Mouse (Mus musculus) heart, postnatal 36 days (tissue): ENCODE measurements around the gene Neurog1. TPM values are rescaled to one million over a fixed set of nuclear protein-coding genes. Genes with fewer than 3 reads are reported as not detected.

Experiments
- DNase-seq, 2 experiments: peaks; one replicate each; pipeline ENCODE4 v3.0.0; 2021 to 2022
- intact Hi-C: fragments of 180-260 bp; cut with DNase I; formaldehyde crosslinking; loops from one replicate; pipeline ENCODE4 v1.15.1; 2025
- total RNA-seq, 2 experiments: library from RNA; stranded (reverse); gene quantifications; 2 replicates each; pipeline ENCODE4 v1.2.3; 2021

Gene Neurog1
- not detected for total RNA-seq

DNA sequence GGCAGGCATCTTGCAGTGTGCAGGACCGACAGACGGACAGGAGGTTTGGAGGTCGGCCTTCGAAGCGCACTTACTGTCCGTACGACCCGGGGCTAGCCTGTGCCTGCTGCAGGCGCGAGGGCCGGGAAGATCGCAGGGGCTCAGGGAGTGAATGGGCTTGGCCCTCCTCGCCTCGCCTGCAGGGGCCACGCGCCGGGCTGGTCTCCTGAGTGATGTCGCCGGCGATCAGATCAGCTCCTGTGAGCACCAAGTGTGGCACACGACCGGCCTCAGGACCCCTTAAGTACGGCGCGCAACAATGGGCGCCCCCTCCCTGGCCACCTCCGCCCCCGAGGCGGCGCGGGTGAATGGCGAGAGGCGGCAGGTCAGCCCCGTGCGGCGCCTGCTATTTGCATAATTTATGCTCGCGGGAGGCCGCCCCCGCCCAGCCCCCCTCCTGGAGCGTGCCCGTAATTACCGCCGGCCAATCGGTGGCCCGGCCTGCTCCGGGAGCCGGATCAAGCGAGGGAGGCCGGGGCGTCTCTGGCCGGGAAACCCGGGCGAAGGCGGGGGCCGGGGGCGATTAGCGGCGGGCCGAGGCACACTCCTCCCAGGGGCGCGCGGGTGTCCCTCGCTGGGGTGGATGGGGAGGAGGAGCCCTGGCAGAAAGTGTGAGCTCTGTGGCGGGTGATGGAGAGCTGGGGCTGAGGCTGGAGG, at the start of gene Neurog1:
Gene Neurog1 (minus strand): TSS at position 240 of the 696 bp plus-strand sequence.
- no peak for DNase-seq
- intact Hi-C loops = no loop called here

DNA sequence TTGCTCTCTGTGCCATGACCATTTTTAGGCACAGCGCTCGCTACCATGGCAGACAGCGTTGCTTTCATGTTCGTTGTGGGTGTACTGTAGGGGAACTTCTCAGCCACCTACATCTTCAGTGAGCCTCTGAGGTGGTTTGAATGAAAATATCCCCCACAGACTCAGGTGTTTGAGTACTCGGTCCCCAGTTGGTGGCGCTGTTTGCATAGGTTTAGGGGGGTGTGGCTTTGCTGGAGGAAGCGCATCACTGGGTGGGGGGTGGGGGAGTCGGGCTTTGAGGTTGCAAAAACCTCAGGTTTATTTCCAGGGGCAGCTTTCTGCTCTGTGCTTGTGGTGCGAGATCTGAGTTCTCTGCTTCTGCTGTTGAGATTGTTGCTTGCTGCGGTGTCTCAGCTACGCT, 47.4 kb upstream of the Neurog1 start:
- DNase-seq = no peak
- intact Hi-C loops = no loop called here

DNA sequence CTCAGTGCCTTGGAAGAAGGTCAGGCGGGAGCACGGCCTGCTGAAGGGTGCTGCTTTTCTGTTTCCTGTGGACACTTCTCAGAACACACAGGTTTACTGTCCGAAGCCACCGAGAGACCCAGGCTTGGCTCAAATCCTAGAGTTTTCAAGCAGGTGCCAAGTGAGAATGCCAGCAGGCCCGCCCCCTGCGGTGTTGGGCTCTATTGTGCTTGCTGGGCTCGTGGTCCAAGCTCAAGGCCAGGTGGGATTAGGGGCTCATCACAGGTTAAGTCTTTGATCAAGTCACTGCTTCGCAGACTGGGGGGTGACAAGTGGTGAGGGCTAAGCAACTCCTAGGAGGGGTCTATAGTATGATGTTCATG, 44.7 kb upstream of the Neurog1 start:
- DNase-seq = no peak
- intact Hi-C loops = no loop called here

DNA sequence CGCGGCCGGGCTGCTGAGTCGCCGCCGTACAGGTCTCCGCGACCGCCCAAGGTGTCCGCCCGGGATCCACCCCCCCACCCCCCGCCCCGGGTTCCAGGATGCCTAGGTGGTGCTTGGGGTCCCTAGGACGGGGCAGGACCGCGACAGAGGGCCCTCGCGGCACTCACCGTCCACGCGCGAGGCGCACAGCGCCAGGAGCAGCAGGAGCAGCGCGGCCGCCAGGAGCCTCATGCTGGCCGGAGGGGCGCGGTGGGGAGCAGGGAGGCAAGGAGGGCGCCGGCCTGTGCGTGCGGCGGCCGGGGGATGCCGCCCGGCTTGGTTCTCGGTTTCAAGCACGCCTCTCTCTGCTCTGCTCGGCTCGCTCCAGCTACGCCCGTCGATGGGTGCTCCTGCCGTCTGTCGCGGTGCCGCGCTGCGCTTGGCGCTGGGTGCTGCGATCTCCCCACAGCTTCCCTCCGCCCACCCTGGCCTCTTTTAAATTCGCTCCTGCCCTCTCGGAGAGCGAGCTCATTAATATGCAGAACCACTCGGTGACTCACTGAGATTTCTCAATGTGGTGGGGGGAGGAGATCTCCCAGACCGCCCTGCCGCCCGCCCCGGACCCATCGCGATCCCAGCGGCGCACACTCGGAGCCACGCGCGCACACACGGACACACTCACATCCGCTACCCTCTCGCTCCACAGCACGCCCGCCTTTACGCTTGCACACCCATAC, 44.1 kb upstream of the Neurog1 start, which contains the start of gene Cxcl14:
Gene Cxcl14 (minus strand): TSS at position 609 of the 716 bp plus-strand sequence.
- DNase-seq = peak; percentile 5 to 13
- intact Hi-C loops = no loop called here

DNA sequence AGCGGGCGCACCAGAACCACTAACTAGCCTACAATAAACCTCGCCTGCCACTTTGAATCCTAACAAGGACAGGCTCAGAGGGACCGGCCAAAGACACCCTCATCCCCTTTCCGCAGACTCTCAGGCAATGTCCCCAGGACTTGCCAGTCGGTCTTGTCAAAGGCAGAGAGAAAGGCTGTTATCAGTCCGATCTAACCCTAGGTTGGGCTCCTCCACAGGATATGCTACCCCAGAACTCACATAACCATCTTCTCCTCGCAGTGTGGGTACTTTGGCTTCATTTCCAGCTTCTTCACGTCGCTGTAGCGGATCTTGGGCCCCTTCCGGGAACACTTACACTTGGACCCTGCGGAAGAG, 43.6 kb upstream of the Neurog1 start:
- intact Hi-C loops = no loop called here
- no peak for DNase-seq

DNA sequence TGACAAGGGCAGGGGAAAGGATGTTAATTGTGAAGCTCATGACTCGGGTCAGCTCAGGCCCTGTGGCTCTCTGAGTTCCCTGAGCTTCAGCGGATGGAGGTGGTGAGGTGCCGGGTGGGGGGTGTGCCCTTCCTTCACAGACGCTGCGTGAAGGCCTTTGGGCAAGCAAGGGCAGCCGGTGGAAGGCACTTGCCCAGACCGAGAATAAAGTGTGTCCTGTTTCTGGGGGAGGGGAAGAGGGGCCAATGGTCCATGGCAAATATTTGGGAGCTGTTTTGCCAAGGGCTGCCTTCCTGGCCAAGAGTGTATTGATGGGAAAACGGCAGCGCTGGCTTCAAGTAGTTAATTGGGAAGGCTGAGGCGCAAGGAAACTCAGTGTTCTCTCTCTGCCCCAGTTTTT, 42.9 kb upstream of the Neurog1 start:
- DNase-seq = no peak
- intact Hi-C loops = no loop called here

DNA sequence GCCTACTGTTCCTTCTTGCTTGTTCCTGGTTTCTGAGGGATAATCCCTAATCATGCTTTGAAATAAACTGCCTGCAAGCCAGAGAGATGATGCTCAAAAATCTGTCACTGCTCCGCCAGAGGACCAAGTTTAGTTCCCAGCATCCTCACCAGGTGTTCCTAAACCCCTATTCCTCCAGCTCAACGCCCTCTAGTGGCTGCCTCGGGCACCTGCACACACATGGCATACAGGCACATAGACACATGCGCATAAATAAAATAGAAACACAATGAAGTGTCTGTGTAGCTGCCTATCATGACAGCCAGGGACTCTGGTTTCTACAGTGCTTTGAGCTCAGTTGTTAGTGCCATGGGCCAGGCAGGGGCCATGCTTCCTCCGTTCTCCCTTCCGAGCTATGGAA, 38.0 kb upstream of the Neurog1 start:
- intact Hi-C loops = no loop called here
- DNase-seq = no peak

DNA sequence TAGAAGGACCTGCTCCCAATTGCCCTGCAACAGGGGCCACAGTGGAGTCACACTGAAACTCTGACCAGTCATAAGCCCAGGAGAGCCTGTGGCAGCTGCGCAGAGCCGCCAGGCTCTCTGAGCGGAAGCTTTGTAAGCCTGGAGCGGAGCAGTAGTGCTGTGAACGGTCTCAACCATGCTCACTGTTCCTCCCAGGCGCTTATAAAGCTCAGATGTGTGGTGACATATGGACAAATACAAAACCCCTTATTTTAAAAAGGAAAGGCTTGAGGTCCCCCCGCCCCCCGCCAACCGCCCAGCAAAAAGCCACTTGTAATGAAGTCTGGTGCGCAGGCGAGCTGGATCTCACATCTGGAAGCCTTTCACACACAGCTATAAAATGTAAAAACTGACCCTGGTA, 37.3 kb upstream of the Neurog1 start:
- intact Hi-C loops = no loop called here
- no peak for DNase-seq

DNA sequence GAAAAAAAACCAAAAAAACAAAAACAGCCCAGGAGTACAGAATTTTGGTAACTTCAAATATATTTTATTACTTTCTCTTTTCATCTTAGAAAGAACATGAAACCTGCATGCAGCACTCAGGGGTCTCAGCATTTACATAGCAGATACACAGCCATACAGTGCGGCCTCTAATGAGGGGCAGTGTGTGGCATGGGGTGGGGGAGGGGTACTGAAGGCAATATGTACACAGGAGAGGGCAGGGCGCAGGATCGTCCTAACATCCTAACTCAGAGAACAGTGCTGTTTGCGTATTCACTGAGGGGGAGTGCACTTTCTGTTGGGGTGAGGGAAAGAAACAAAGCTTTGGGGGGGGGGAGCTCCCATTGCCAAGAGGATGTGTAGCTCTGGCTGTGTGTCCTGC, 36.6 kb upstream of the Neurog1 start:
- intact Hi-C loops = no loop called here
- no peak for DNase-seq

DNA sequence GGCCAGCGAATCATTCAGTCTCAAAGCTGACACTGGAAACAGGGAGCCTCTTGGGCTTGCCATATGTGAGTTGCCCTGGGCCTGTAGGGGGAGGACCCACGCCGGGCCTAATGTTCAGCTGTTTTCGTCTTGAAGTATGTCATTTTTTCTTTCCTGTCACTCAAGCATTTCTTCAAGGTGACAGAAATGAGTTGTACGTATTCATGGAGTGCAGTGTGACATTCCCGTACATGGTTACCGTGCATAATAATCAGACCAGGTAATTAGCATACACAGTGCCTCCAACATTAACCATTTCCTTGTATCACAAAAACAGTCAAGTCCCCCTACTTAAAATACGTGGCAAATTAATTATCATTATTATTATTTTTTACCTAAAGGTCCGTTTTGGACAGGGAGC, 35.1 kb upstream of the Neurog1 start:
- DNase-seq = no peak
- intact Hi-C loops = no loop called here

DNA sequence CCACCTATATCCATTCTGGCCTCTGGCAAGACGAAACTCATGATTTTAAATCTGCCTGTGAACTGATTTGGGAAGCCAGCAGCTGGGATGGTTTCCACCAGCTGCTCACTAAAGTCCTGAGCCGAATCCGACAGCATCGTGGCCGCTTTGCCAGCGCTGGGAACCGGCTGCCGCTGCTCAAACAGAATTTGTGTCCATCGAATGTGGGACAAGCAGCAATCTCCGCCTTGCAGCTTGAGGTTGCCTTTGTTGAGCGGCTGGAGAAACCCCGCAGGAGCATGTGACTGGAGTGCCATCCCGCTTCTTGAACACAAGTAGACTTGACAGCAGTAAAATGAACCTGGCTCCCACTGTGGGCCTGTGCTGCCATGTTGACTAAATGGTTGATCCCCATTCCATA, 31.4 kb upstream of the Neurog1 start:
- DNase-seq = no peak
- intact Hi-C loops = no loop called here

DNA sequence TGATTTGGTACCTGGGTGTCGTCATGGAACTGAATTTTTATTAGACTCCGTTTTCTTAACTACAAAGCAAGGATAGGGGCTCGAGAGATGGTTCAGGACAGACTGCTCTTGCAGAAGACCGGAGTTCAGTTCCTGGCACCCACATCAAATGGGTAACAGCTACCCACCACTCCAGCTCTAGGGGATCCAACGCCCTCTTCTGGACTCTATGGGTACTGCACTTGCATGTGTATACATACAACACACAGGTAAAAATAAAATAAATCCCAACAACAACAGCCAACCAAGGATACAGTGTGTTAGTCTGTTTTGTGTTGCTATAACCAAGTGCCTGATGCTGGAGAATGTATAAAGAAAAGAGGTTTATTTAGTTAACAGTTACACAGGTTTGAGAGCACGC, 28.4 kb upstream of the Neurog1 start:
- intact Hi-C loops = no loop called here
- DNase-seq = no peak

DNA sequence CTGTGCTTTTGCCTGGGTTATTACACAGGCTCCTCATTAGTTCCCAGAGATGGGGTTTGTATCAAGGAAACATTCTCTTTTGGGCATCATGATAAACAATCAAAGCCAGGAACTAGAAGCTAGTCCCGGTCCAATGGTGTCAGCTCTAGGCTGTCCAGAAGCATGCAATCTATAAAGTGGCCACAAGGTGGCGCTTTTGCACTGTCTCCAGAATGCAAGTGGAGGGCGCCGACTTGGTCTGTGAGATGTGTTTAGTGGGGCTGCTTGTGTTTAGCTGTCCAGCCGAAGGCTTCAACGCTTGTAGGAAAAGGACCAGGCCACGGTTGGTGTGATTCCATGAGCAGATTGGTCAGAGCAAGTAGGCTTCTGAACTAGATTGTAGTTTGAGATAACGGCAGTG, 27.5 kb upstream of the Neurog1 start:
- intact Hi-C loops = loop anchor here (1.0 kb wide), 1 partner anchor 143 kb away; no protein-coding TSS in a partner anchor
- peak; percentile 73 to 80 for DNase-seq

DNA sequence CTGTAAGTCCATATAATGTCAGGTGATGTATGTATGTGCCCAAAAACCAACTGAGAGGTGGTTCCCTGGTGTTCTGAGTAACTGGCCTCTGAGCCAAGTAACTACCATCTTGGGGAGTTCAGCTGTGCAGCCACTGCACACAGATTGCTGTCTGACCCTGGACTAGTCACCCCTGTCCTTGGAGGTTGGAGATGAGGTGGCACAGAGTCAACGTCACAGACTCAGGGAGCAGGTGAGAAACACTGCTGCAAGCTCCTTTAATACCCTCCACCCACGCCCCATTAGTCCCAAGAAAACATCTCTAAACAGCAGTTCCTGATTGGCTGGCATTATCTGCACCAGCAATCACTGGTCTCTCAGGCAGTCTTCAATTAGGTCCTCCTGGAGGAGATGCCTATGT, 23.2 kb upstream of the Neurog1 start:
- intact Hi-C loops = no loop called here
- DNase-seq = no peak

DNA sequence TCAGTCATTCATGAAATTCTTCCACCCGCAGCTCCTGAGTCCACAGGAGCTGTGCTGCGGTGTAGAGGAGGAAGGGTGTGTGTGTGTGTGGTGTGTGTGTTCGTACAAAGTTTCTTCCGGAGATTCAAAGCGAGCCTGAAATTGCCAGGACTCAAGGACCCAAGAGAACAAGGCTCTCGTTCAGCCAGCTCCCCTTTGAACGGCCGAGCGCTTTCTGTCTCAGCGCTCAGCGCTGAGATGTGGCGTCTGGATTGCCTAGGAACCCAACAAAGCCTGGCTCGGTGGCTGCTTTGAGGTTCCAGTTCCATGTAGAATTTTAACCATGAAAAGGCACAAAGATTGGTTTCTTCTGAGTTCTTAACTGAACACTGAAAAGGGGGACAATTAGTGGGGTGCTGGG, 18.2 kb upstream of the Neurog1 start:
- intact Hi-C loops = no loop called here
- DNase-seq = no peak

DNA sequence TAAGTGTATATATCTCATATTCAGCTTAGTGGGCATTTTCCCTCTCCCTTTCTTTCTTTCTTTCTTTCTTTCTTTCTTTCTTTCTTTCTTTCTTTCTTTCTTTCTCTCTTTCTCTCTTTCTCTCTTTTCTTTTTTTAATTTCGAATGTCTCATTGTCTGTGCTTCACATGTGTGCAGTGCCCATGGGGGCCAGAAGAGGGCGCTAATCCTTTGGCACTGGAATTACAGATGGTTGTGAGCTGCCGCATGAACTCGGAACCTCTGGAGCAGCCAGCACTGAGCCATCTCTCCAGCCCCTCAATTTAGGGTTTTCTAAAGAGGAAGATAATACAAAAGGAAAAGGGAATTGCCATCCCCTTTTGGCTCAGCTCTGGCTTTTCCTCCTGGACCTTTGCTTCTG, 15.4 kb upstream of the Neurog1 start:
- intact Hi-C loops = no loop called here
- DNase-seq = no peak

DNA sequence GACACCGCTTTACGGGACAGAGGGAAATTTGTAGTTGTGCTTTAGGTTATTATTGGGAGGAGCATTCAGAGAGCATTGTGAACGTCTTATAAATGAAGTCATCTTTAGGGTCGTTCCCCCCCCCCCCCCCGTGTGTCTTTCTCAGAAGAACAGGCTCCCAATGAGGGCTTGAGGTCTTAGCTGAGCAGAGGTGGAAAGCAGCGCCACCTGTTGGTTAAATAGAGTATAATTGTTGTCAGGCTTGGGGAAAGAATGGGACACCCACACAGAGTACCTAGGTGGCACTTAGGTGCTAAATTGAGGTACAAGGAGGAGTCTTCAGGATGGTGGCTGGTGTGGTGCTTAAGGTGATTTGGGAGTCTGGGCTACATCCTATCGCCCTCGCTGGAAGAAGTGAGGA, 14.5 kb upstream of the Neurog1 start:
- peak; percentile 6 to 26 for DNase-seq
- intact Hi-C loops = loop anchor here (1.0 kb wide), 1 partner anchor 69 kb away; no protein-coding TSS in a partner anchor

DNA sequence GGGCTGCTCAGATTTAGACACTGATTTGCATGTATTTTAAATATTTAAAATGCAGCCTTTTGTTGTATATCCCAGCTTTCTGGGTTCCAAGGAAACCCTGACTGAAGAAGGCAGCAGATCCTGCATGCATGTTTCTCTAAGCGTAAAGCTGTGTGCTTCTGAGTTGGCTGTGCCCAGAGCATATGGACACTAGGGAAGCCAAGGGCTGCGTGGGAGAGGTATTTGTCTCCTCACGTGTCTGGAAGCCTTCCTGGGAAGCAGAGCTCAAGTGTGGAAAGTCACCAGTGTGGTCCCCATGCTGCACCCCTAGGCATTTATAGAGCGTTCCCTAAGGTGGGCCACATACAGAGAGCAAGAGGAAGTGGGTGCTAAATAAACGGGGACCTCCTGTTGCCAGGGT, 13.7 kb upstream of the Neurog1 start:
- no peak for DNase-seq
- intact Hi-C loops = loop anchor here (1.0 kb wide), 1 partner anchor 68 kb away; no protein-coding TSS in a partner anchor

DNA sequence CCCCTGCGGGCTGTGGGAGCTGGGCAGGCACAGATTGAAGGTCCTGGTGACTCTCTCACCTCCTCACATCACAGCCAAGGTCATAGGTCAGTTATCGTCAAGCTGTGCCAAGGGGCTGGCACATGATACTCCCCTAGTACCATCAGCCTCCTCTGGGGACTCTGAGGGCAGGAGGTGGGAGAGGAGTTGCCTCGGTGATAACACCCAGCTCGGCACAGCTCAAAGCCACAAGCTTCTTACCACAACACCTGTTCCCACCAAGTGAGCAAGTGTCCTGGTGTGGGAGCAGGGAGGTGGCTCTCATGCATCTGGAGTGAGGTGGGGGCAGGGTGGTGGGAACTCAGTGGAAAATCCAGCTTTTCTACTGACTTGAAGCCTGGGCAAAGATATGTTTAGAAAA, 10.3 kb upstream of the Neurog1 start:
- DNase-seq = no peak
- intact Hi-C loops = no loop called here

DNA sequence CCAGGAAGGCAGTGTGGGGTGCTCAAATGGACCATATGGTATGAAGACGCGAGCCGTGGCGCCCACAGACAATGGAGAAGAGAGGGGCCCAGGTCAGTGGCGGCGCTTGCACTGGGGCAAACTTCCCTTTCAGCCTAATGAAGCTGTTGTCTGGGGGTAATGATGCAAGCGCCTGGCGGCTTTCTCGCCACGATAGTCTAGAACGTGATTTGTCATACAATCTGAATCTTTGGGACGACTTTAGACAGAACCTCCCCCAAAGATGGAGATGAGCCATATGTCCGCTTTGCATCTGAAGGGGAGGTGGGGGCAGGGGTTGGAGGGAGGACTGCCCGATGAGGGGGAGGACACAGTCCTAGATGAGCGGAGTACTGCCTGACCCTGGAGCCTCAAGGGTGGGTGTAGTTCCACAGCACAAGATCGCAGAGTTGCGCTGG, 8.4 kb upstream of the Neurog1 start:
- intact Hi-C loops = no loop called here
- DNase-seq = no peak

DNA sequence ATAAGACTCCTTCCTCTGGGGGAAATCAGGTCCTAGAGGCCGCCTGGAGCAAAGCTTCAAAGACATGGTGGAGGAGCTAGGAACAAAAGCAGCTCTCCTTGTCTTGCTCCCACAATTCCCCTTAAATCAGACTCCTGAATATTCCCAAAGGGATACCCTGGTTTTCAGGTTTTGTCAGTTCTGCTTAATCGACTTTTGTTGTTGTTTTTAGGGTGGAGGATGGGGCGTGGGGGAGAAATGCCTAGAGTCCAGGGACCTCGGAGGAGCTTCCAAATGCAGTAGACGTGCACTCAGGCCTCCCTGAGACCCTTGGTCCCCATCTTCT, 7.9 kb upstream of the Neurog1 start:
- intact Hi-C loops = no loop called here
- no peak for DNase-seq
